Mouse (Mus musculus): ENCODE measurements around the gene Nol8.

GRCm38 (mm10) chr13:49623216-49623615 is 29.7 kb upstream of the Nol8 start:
- no peak for TF ChIP-seq CTCF (IDR thresholded peaks at IDR 0.05; ENCODE audit: borderline replicate concordance, control insufficient read depth, extremely low read depth, insufficient read depth, low read length, poor library complexity)
- no peak for TF ChIP-seq POLR2A (IDR thresholded peaks at IDR 0.05; ENCODE audit: control insufficient read depth, extremely low read depth, insufficient read depth, low read length, poor library complexity)

Measured in thymus, adult 2 months (tissue).